Mouse (Mus musculus): ENCODE data around the gene Col16a1.

GRCm38 (mm10) chr4:130041076-130041475, 6.6 kb upstream of the Col16a1 start:
- TF ChIP-seq CTCF (IDR thresholded peaks at IDR 0.05; ENCODE audit: low read depth) (no peak), EP300 (IDR thresholded peaks at IDR 0.05; ENCODE audit: low read depth) (no peak)
